Mouse (Mus musculus) liver, postnatal 0 days (tissue): ENCODE measurements around the gene Gm7879.

Experiments
- CTCF ChIP-seq: sonication (generic); IDR thresholded peaks from 2 replicates; pipeline ENCODE4 v1.5.1; 2016; ENCODE audit warnings: antibody characterized with exemption, low read depth
- EP300 ChIP-seq: IDR thresholded peaks from 2 replicates; pipeline ENCODE4 v1.6.1; 2016; ENCODE audit warnings: antibody characterized with exemption, low read depth, mild to moderate bottlenecking

- TF ChIP-seq CTCF (no peak), EP300 (no peak)
These were observed 2.9 kb upstream of the Gm7879 start for GRCm38 (mm10) chr5:43910006-43910405.
